ENCODE assay signal across 29 mouse cellular contexts in genomic region chr17:66586078-66586477, GRCm38 (mm10). TPM values are rescaled to one million over a fixed set of nuclear protein-coding genes. Genes with fewer than 3 reads are reported as not detected.
DNase-seq lines count a peak whose midpoint lies in the region; TF ChIP-seq lines count a peak whose summit lies in the region.
"Had no signal": no experiment of that assay in that cellular context is flagged by ENCODE, and none has a peak within 500 bp of the region (broad histone marks: within the 10 kb centered on the region; RNA-seq: fewer than 3 reads in every experiment).

No protein-coding gene starts in this region.

- intact Hi-C loops in left cerebral cortex, postnatal 4 days (cut with DNase I) = loop anchor here (10.0 kb wide), 2 partner anchors 589 to 779 kb away; no protein-coding TSS in a partner anchor
- intact Hi-C loops in gastrocnemius, postnatal 36 days (cut with DNase I) = no loop called here

- peak; percentile 44 to 57 for DNase-seq in cerebellum, postnatal 10 days
- no peak for DNase-seq in cerebellum, postnatal 36 days
- peak; percentile 29 for DNase-seq in left cerebral cortex, postnatal 4 days
- DNase-seq in left cerebral cortex, adult 18-20 months (ENCODE audit: low spot score in 2 of 2) = no peak
- peak; percentile 35 for DNase-seq in brain, embryonic 14.5 days (ENCODE audit: low read depth)
- peak; percentile 52 for DNase-seq in lung, postnatal 10 days
- no peak for DNase-seq in gastrocnemius, postnatal 36 days
- no peak for DNase-seq in cerebellum, adult 11-12 months
- DNase-seq: adrenal gland, postnatal 10 days; cerebellum, adult 11 months; cerebellum, adult 9-11 months; gastrocnemius, postnatal 14 days; kidney, adult 8-10 months; kidney, postnatal 4 days; liver; right cerebral cortex, adult 18-20 months; spleen, adult 18-20 months had no signal

- no peak for TF ChIP-seq POLR2A in brain, embryonic 14.5 days (IDR thresholded peaks at IDR 0.05; ENCODE audit: borderline replicate concordance, extremely low read depth, insufficient read depth, insufficient read length, poor library complexity, severe bottlenecking)

- no peak for TF ChIP-seq CTCF in brain, embryonic 14.5 days (IDR thresholded peaks at IDR 0.05; ENCODE audit: borderline replicate concordance, extremely low read depth, insufficient read depth, insufficient read length)

RNA-seq across cellular contexts. Expression of gene Themis3, which starts 8.3 kb away (rescaled TPM):
- total RNA-seq in left cerebral cortex, postnatal 4 days (2021) = not detected
- under 1 TPM in 1 of 2 experiments, not detected in 1; 0.12 TPM for total RNA-seq in left cerebral cortex, adult 18-20 months (2021)
- polyA plus RNA-seq in brain, embryonic 14.5 days (2012; rRNA removed) = not detected in 2 replicates
- 1 to 10 TPM in 1 of 2 experiments, under 1 TPM in 1; 0.10 to 1.1 TPM for total RNA-seq in gastrocnemius, postnatal 36 days (2021)
- total RNA-seq: CH12.LX; gastrocnemius, postnatal 14 days had no signal
- polyA plus RNA-seq: activated CD4-positive, CD25-positive, alpha-beta regulatory T cell, adult 4 months; C2C12; cortical plate, adult 2 months; embryonic facial prominence, embryonic 15.5 days; heart, embryonic 10.5 days; hindbrain, embryonic 11.5 days; limb, embryonic 11.5 days; liver, embryonic 14.5 days; midbrain, embryonic 13.5 days; neural tube, embryonic 12.5 days; thymus, postnatal 0 days had no signal

Comparison
In these comparisons a context has a peak if more than half of its experiments do, and no peak if none do; other contexts are left out.
1. DNase-seq: peak in cerebellum, postnatal 10 days (2 of 2), left cerebral cortex, postnatal 4 days (single experiment), brain, embryonic 14.5 days (single experiment) and lung, postnatal 10 days (single experiment); none in cerebellum, postnatal 36 days (0 of 2), left cerebral cortex, adult 18-20 months (0 of 2), gastrocnemius, postnatal 36 days (0 of 2) and cerebellum, adult 11-12 months (single experiment).